Mouse (Mus musculus) layer of hippocampus, postnatal 14 days (tissue): ENCODE results near the gene Gm9817. TPM values are rescaled to one million over a fixed set of nuclear protein-coding genes. Genes with fewer than 3 reads are reported as not detected.
A peak's percentile ranks its signal among the peaks of the same experiment; 100 is the strongest.
"Not testable (repeated sequence)": the region's sequence is repeated elsewhere in the genome, so short reads cannot be mapped to it uniquely, and the experiment has no call there.

Source experiments
- DNase-seq, 2 experiments: peaks; one replicate each; pipeline ENCODE4 v3.0.0; 2021 to 2022; ENCODE audit warnings: low spot score in 2 of 2, mixed read lengths in 1 of 2
- long read RNA-seq, 2 experiments: library from polyadenylated mRNA; stranded (forward); transcript quantifications; one replicate each; pipeline ENCODE4 v2.0.0; 2021
- total RNA-seq, 2 experiments: library from RNA; stranded (reverse); gene quantifications; 2 replicates each; pipeline ENCODE4 v1.2.3; 2021

The Gm9817 gene
- under 1 TPM in 1 of 2 experiments, not detected in 1; 0.12 TPM for total RNA-seq
- long read RNA-seq, experiment 1, result 0 reads
- long read RNA-seq, experiment 2, result 0 reads

GRCm38 (mm10) chr13:45078392-45078791, at the start of gene Gm9817:
TSS of gene Gm9817 (plus strand) at chr13:45078692.
- not testable (repeated sequence) for DNase-seq

GRCm38 (mm10) chr13:45029791-45030190, 48.7 kb upstream of the Gm9817 start:
- no peak for DNase-seq

GRCm38 (mm10) chr13:45030830-45031229, 47.7 kb upstream of the Gm9817 start:
- DNase-seq, result peak; percentile 88 to 91

- DNase-seq, result no peak
Observed at GRCm38 (mm10) chr13:45031314-45031713, 47.2 kb upstream of the Gm9817 start.

GRCm38 (mm10) chr13:45031748-45032147, 46.7 kb upstream of the Gm9817 start:
- DNase-seq, result no peak

- DNase-seq, result no peak
Observed at GRCm38 (mm10) chr13:45032484-45032883, 46.0 kb upstream of the Gm9817 start.

GRCm38 (mm10) chr13:45033360-45033759, 45.1 kb upstream of the Gm9817 start:
- DNase-seq, result no peak

- DNase-seq, result no peak
Observed at GRCm38 (mm10) chr13:45034759-45035158, 43.7 kb upstream of the Gm9817 start.

- no peak for DNase-seq
Observed at GRCm38 (mm10) chr13:45036417-45036816, 42.1 kb upstream of the Gm9817 start.

- no peak for DNase-seq
Observed at GRCm38 (mm10) chr13:45040195-45040594, 38.3 kb upstream of the Gm9817 start.

GRCm38 (mm10) chr13:45040741-45041140, 37.8 kb upstream of the Gm9817 start:
- no peak for DNase-seq

GRCm38 (mm10) chr13:45043466-45043865, 35.0 kb upstream of the Gm9817 start:
- DNase-seq, result no peak

- peak; percentile 35 to 75 for DNase-seq
Observed at GRCm38 (mm10) chr13:45049261-45050020, 29.1 kb upstream of the Gm9817 start.

GRCm38 (mm10) chr13:45052805-45053204, 25.7 kb upstream of the Gm9817 start:
- no peak for DNase-seq

GRCm38 (mm10) chr13:45053843-45054242, 24.6 kb upstream of the Gm9817 start:
- peak in 1 of 2 experiments; percentile 19 for DNase-seq

GRCm38 (mm10) chr13:45059206-45059605, 19.3 kb upstream of the Gm9817 start:
- DNase-seq, result no peak

GRCm38 (mm10) chr13:45063146-45063545, 15.3 kb upstream of the Gm9817 start:
- DNase-seq, result no peak

- no peak for DNase-seq
Observed at GRCm38 (mm10) chr13:45064951-45065350, 13.5 kb upstream of the Gm9817 start.

- no peak for DNase-seq
Observed at GRCm38 (mm10) chr13:45070366-45070765, 8.1 kb upstream of the Gm9817 start.

GRCm38 (mm10) chr13:45075012-45075411, 3.5 kb upstream of the Gm9817 start:
- DNase-seq, result no peak

- no peak for DNase-seq
Observed at GRCm38 (mm10) chr13:45075715-45076114, 2.8 kb upstream of the Gm9817 start.

- no peak for DNase-seq
Observed at GRCm38 (mm10) chr13:45080771-45081170, 2.3 kb downstream of the Gm9817 start.

- DNase-seq, result no peak
Observed at GRCm38 (mm10) chr13:45083696-45084095, 5.2 kb downstream of the Gm9817 start.
